Comparison of ENCODE assay signal across 15 mouse cellular contexts in genomic region chr3:70309304-70309703, GRCm38 (mm10).
DNase-seq lines count a peak whose midpoint lies in the region; ATAC-seq and TF ChIP-seq lines count a peak whose summit lies in the region.
"Had no signal": no experiment of that assay in that cellular context is flagged by ENCODE, and none has a peak within 500 bp of the region (broad histone marks: within the 10 kb centered on the region; RNA-seq: fewer than 3 reads in every experiment).

No protein-coding gene starts in this region.

- no peaks in the 10 kb centered on the region for H3K4me1 ChIP-seq in hindbrain, embryonic 16.5 days (ENCODE audit: control insufficient read depth, insufficient read depth, low read depth, low read length)
- no peaks in the 10 kb centered on the region for H3K4me1 ChIP-seq in hindbrain, embryonic 11.5 days (replicated peaks; ENCODE audit: control insufficient read depth, insufficient read depth, low read length)
- H3K4me1 ChIP-seq: embryonic facial prominence, embryonic 12.5 days; heart, embryonic 10.5 days; limb, embryonic 12.5 days had no signal

- no peak overlapping the region for H3K27ac ChIP-seq in hindbrain, embryonic 16.5 days (ENCODE audit: low read depth, low read length)
- no peak overlapping the region for H3K27ac ChIP-seq in hindbrain, embryonic 11.5 days (ENCODE audit: low read depth, low read length)
- H3K27ac ChIP-seq: embryonic facial prominence, embryonic 12.5 days; heart, embryonic 10.5 days; limb, embryonic 12.5 days had no signal

- no peak for TF ChIP-seq POLR2A in brain, embryonic 14.5 days (IDR thresholded peaks at IDR 0.05; ENCODE audit: borderline replicate concordance, extremely low read depth, insufficient read depth, insufficient read length, poor library complexity, severe bottlenecking)

- no peaks in the 10 kb centered on the region for H3K27me3 ChIP-seq in hindbrain, embryonic 16.5 days (replicated peaks; ENCODE audit: control insufficient read depth, insufficient read depth, low read length)
- no peaks in the 10 kb centered on the region for H3K27me3 ChIP-seq in hindbrain, embryonic 11.5 days (ENCODE audit: control insufficient read depth, insufficient read depth, low read length)
- H3K27me3 ChIP-seq: embryonic facial prominence, embryonic 12.5 days; limb, embryonic 12.5 days had no signal

- H3K9me3 ChIP-seq in hindbrain, embryonic 16.5 days (ENCODE audit: control insufficient read depth, low read length), result no peaks in the 10 kb centered on the region
- H3K9me3 ChIP-seq in hindbrain, embryonic 11.5 days (ENCODE audit: control insufficient read depth, low read length), result no peaks in the 10 kb centered on the region
- H3K9me3 ChIP-seq: embryonic facial prominence, embryonic 12.5 days; G1E; heart, embryonic 10.5 days; limb, embryonic 12.5 days had no signal

- H3K9ac ChIP-seq in hindbrain, embryonic 16.5 days (ENCODE audit: low read depth, low read length), result no peak overlapping the region
- H3K9ac ChIP-seq in hindbrain, embryonic 11.5 days (ENCODE audit: low read depth, low read length), result no peak overlapping the region
- H3K9ac ChIP-seq: embryonic facial prominence, embryonic 12.5 days; limb, embryonic 12.5 days had no signal

- 66% methylated on average over 4 of the region's 4 CpGs for WGBS in hindbrain, embryonic 16.5 days
- 88% methylated on average over 4 of the region's 4 CpGs for WGBS in hindbrain, embryonic 11.5 days

- no peaks in the 10 kb centered on the region for H3K36me3 ChIP-seq in hindbrain, embryonic 16.5 days (ENCODE audit: control insufficient read depth, insufficient read depth, low read length)
- H3K36me3 ChIP-seq in hindbrain, embryonic 11.5 days (ENCODE audit: control insufficient read depth, insufficient read depth, low read length), result no peaks in the 10 kb centered on the region
- H3K36me3 ChIP-seq: embryonic facial prominence, embryonic 12.5 days; G1E; heart, embryonic 10.5 days; limb, embryonic 12.5 days had no signal

- TF ChIP-seq CTCF in brain, embryonic 14.5 days (IDR thresholded peaks at IDR 0.05; ENCODE audit: borderline replicate concordance, extremely low read depth, insufficient read depth, insufficient read length), result no peak

- no peak overlapping the region for H3K4me3 ChIP-seq in hindbrain, embryonic 16.5 days (ENCODE audit: low read length)
- H3K4me3 ChIP-seq in hindbrain, embryonic 11.5 days (ENCODE audit: low read depth, low read length), result no peak overlapping the region
- H3K4me3 ChIP-seq: embryonic facial prominence, embryonic 12.5 days; heart, embryonic 10.5 days; limb, embryonic 12.5 days had no signal

- no peak for DNase-seq in hindbrain, embryonic 11.5 days (ENCODE audit: low spot score)
- peak; percentile 79 for DNase-seq in brain, embryonic 14.5 days (ENCODE audit: low read depth)
- peak; percentile 12 for DNase-seq in cerebellum, adult 8-10 months
- DNase-seq in gastrocnemius, adult 8-10 months (ENCODE audit: low spot score in 2 of 2), result peak; percentile 11 to 46
- DNase-seq in frontal cortex, postnatal 14 days (ENCODE audit: low spot score in 2 of 2), result no peak
- no peak for DNase-seq in adipocyte (ENCODE audit: low spot score)
- DNase-seq: adrenal gland, postnatal 25 days; kidney, adult 18-20 months; kidney, postnatal 36 days had no signal

- ATAC-seq in hindbrain, embryonic 16.5 days, result peak; percentile 68
- ATAC-seq in hindbrain, embryonic 11.5 days (ENCODE audit: low FRiP score), result no peak

- no peak overlapping the region for H3K4me2 ChIP-seq in hindbrain, embryonic 16.5 days (ENCODE audit: low read length)
- H3K4me2 ChIP-seq in hindbrain, embryonic 11.5 days (replicated peaks; ENCODE audit: low read depth, low read length), result no peak overlapping the region
- H3K4me2 ChIP-seq: embryonic facial prominence, embryonic 12.5 days; limb, embryonic 12.5 days; midbrain, embryonic 11.5 days had no signal

Comparison
In these comparisons a context has a peak if more than half of its experiments do, and no peak if none do; other contexts are left out.
1. DNase-seq: peak in brain, embryonic 14.5 days (single experiment), cerebellum, adult 8-10 months (single experiment) and gastrocnemius, adult 8-10 months (2 of 2); none in hindbrain, embryonic 11.5 days (single experiment), frontal cortex, postnatal 14 days (0 of 2) and adipocyte (single experiment).